Mouse (Mus musculus) intestine, embryonic 16.5 days (tissue): ENCODE measurements at regions not wholly inside any gene's neighbourhood (a gene's known extent, or its start where the extent isn't known, plus 50 kb on each side); places are given as distances from the start of the nearest gene placed in this dataset.

Experiments
- ATAC-seq: fragments of 200-750 bp; cut with Nextera tagmentation; 2 replicates; pipeline ENCODE4 v1.8.0; 2017; ENCODE audit warnings: moderate TSS enrichment, moderate library complexity
- H3K27ac ChIP-seq: fragments of 300-500 bp; sonication (generic); 2 replicates; pipeline ENCODE4 v1.5.1; 2014; ENCODE audit warnings: mild to moderate bottlenecking, low read length
- H3K27me3 ChIP-seq: fragments of 300-500 bp; sonication (generic); replicated peaks from 2 replicates; pipeline ENCODE4 v1.6.1; 2014; ENCODE audit warnings: low read length, control low read depth, mixed read lengths; ENCODE audit not compliant: control insufficient read depth, insufficient read depth
- H3K36me3 ChIP-seq: fragments of 300-500 bp; sonication (generic); 2 replicates; pipeline ENCODE4 v1.6.1; 2014; ENCODE audit warnings: low read length, control low read depth; ENCODE audit not compliant: control insufficient read depth, insufficient read depth
- H3K4me1 ChIP-seq: fragments of 300-500 bp; sonication (generic); 2 replicates; pipeline ENCODE4 v1.6.1; 2014; ENCODE audit warnings: low read length, control low read depth, mixed read lengths; ENCODE audit not compliant: control insufficient read depth, insufficient read depth
- H3K4me2 ChIP-seq: fragments of 300-500 bp; sonication (generic); 2 replicates; pipeline ENCODE4 v1.6.1; 2014; ENCODE audit warnings: low read depth, low read length, control low read depth
- H3K4me3 ChIP-seq: fragments of 300-500 bp; sonication (generic); 2 replicates; pipeline ENCODE4 v1.5.1; 2014; ENCODE audit warnings: mild to moderate bottlenecking, low read length
- H3K9ac ChIP-seq: fragments of 300-500 bp; sonication (generic); 2 replicates; pipeline ENCODE4 v1.6.1; 2014; ENCODE audit warnings: low read depth, low read length
- H3K9me3 ChIP-seq: fragments of 300-500 bp; sonication (generic); 2 replicates; pipeline ENCODE4 v1.6.1; 2016; ENCODE audit warnings: low read length, control low read depth; ENCODE audit not compliant: control insufficient read depth
- whole genome bisulfite sequencing: fragments of 180-500 bp; shearing (Covaris S2); extraction: QIAGEN DNeasy Blood & Tissue Kit; methylation state at CpG from one replicate; pipeline ENCODE4 v1.1.7; 2014; 5-methylcytosine and 5-hydroxymethylcytosine counted together

GRCm38 (mm10) chr13:72023666-72024065 is 60.1 kb upstream of the Irx1 start:
- H3K4me2 ChIP-seq, result no peak overlapping the region
- H3K36me3 ChIP-seq, result no peaks in the 10 kb centered on the region
- H3K27ac ChIP-seq, result no peak overlapping the region
- 62% methylated on average over 5 of the region's 5 CpGs for WGBS
- H3K4me1 ChIP-seq, result no peaks in the 10 kb centered on the region
- no peak overlapping the region for H3K4me3 ChIP-seq
- ATAC-seq, result no peak
- H3K9me3 ChIP-seq, result no peaks in the 10 kb centered on the region
- H3K9ac ChIP-seq, result no peak overlapping the region
- H3K27me3 ChIP-seq, result no peaks in the 10 kb centered on the region

GRCm38 (mm10) chr13:72043930-72044470 is 80.5 kb upstream of the Irx1 start:
- no peaks in the 10 kb centered on the region for H3K27me3 ChIP-seq
- no peak overlapping the region for H3K9ac ChIP-seq
- H3K4me1 ChIP-seq, result no peaks in the 10 kb centered on the region
- no peak overlapping the region for H3K27ac ChIP-seq
- 76% methylated on average over 5 of the region's 5 CpGs for WGBS
- no peak overlapping the region for H3K4me2 ChIP-seq
- no peaks in the 10 kb centered on the region for H3K9me3 ChIP-seq
- no peak overlapping the region for H3K4me3 ChIP-seq
- no peaks in the 10 kb centered on the region for H3K36me3 ChIP-seq
- ATAC-seq, result no peak

GRCm38 (mm10) chr13:72056469-72056868 is 92.9 kb upstream of the Irx1 start:
- H3K4me2 ChIP-seq, result no peak overlapping the region
- WGBS, result 92% methylated on average over 3 of the region's 3 CpGs
- H3K27me3 ChIP-seq, result no peaks in the 10 kb centered on the region
- H3K4me3 ChIP-seq, result no peak overlapping the region
- H3K9me3 ChIP-seq, result no peaks in the 10 kb centered on the region
- no peaks in the 10 kb centered on the region for H3K36me3 ChIP-seq
- H3K27ac ChIP-seq, result no peak overlapping the region
- ATAC-seq, result no peak
- H3K9ac ChIP-seq, result no peak overlapping the region
- H3K4me1 ChIP-seq, result no peaks in the 10 kb centered on the region

GRCm38 (mm10) chr13:72061659-72062058 is 98.1 kb upstream of the Irx1 start:
- ATAC-seq, result no peak
- Histone ChIP-seq H3K27ac (no peak overlapping the region), H3K4me2 (no peak overlapping the region), H3K27me3 (no peaks in the 10 kb centered on the region), H3K36me3 (no peaks in the 10 kb centered on the region), H3K4me3 (no peak overlapping the region), H3K4me1 (no peaks in the 10 kb centered on the region), H3K9ac (no peak overlapping the region), H3K9me3 (no peaks in the 10 kb centered on the region)
- WGBS, result 48% methylated on average over 6 of the region's 6 CpGs

GRCm38 (mm10) chr13:72063278-72063761 is 99.8 kb upstream of the Irx1 start:
- Histone ChIP-seq H3K27me3 (no peaks in the 10 kb centered on the region), H3K36me3 (no peaks in the 10 kb centered on the region), H3K9ac (no peak overlapping the region), H3K4me1 (no peaks in the 10 kb centered on the region), H3K4me3 (no peak overlapping the region), H3K4me2 (no peak overlapping the region), H3K9me3 (no peaks in the 10 kb centered on the region), H3K27ac (no peak overlapping the region)
- WGBS, result 67% methylated on average over 5 of the region's 5 CpGs
- no peak for ATAC-seq

- no peaks in the 10 kb centered on the region for H3K9me3 ChIP-seq
- H3K27me3 ChIP-seq, result no peaks in the 10 kb centered on the region
- H3K27ac ChIP-seq, result no peak overlapping the region
- ATAC-seq, result peak; percentile 50; the same call in 1 of the 2 replicates
- no peak overlapping the region for H3K4me3 ChIP-seq
- no peak overlapping the region for H3K9ac ChIP-seq
- WGBS, result 24% methylated on average over 4 of the region's 5 CpGs
- H3K4me2 ChIP-seq, result no peak overlapping the region
- H3K4me1 ChIP-seq, result no peaks in the 10 kb centered on the region
- H3K36me3 ChIP-seq, result no peaks in the 10 kb centered on the region
Measured at GRCm38 (mm10) chr13:72096585-72096984, 133.1 kb upstream of the Irx1 start.

- no peak overlapping the region for H3K4me2 ChIP-seq
- no peak overlapping the region for H3K4me3 ChIP-seq
- no peak for ATAC-seq
- WGBS, result 34% methylated on average over 8 of the region's 8 CpGs
- H3K9me3 ChIP-seq, result no peaks in the 10 kb centered on the region
- no peak overlapping the region for H3K9ac ChIP-seq
- no peak overlapping the region for H3K27ac ChIP-seq
- no peaks in the 10 kb centered on the region for H3K36me3 ChIP-seq
- no peaks in the 10 kb centered on the region for H3K27me3 ChIP-seq
- H3K4me1 ChIP-seq, result no peaks in the 10 kb centered on the region
Measured at GRCm38 (mm10) chr13:72097268-72097667, 133.7 kb upstream of the Irx1 start.

- Histone ChIP-seq H3K36me3 (no peaks in the 10 kb centered on the region), H3K27ac (no peak overlapping the region), H3K9ac (no peak overlapping the region), H3K9me3 (no peaks in the 10 kb centered on the region), H3K27me3 (no peaks in the 10 kb centered on the region), H3K4me1 (no peaks in the 10 kb centered on the region), H3K4me2 (no peak overlapping the region), H3K4me3 (no peak overlapping the region)
- WGBS, result 61% methylated on average over 11 of the region's 11 CpGs
- no peak for ATAC-seq
Measured at GRCm38 (mm10) chr13:72097811-72098210, 134.3 kb upstream of the Irx1 start.

GRCm38 (mm10) chr13:72100741-72101140 is 137.2 kb upstream of the Irx1 start:
- no peaks in the 10 kb centered on the region for H3K4me1 ChIP-seq
- no peak overlapping the region for H3K27ac ChIP-seq
- no peaks in the 10 kb centered on the region for H3K36me3 ChIP-seq
- H3K9ac ChIP-seq, result no peak overlapping the region
- H3K9me3 ChIP-seq, result no peaks in the 10 kb centered on the region
- no peak overlapping the region for H3K4me2 ChIP-seq
- no peak for ATAC-seq
- no peak overlapping the region for H3K4me3 ChIP-seq
- 83% methylated on average over 5 of the region's 5 CpGs for WGBS
- H3K27me3 ChIP-seq, result no peaks in the 10 kb centered on the region

- H3K27ac ChIP-seq, result no peak overlapping the region
- WGBS, result 74% methylated on average over 1 of the region's 1 CpGs
- H3K4me3 ChIP-seq, result no peak overlapping the region
- no peak for ATAC-seq
- H3K27me3 ChIP-seq, result no peaks in the 10 kb centered on the region
- H3K4me1 ChIP-seq, result no peaks in the 10 kb centered on the region
- H3K4me2 ChIP-seq, result no peak overlapping the region
- no peak overlapping the region for H3K9ac ChIP-seq
- no peaks in the 10 kb centered on the region for H3K36me3 ChIP-seq
- no peaks in the 10 kb centered on the region for H3K9me3 ChIP-seq
Measured at GRCm38 (mm10) chr13:72108666-72109065, 145.1 kb upstream of the Irx1 start.
